Mouse (Mus musculus): ENCODE results near the gene Styk1. TPM values are rescaled to one million over a fixed set of nuclear protein-coding genes. Genes with fewer than 3 reads are reported as not detected.
A peak's percentile ranks its signal among the peaks of the same experiment; 100 is the strongest.
"Not testable (repeated sequence)": the region's sequence is repeated elsewhere in the genome, so short reads cannot be mapped to it uniquely, and the experiment has no call there.

The Styk1 gene
- total RNA-seq, 2 experiments from 2014 or later = 0.14 to 0.20 TPM

DNA sequence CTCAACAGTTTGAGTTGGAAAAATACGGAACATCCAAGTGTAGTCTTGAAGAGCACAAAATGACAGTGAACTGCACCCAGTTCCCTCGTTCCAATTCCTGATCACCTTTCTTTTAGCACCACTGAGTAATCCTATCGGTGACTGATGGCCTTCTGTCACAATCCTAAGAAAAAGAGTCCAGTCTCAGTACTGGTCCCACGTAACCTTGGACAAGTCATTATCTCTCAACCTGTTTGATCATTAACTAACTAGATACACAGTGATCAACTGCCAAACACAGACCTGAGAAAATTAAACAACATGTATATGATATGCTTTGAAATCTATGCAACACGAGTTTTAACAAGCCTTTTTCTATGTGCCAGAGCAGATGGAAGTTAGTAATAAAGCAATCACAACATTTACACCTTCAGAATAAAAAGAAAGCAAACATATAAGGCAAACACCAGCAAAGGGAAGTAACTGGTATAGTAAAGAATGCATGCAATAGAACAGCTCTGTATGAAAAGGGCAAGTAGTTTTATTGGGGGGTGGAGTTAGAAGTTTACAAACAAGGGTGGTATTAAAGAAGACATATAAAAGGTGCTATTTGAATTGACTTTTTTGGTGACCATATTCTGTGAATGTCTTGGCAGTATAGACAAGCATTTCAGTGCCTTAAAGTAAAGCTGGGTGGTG lies 58.8 kb downstream of the Styk1 start:
- intact Hi-C loops (cut with DNase I) = loop anchor here (5.0 kb wide), 1 partner anchor 123 kb away; no protein-coding TSS in a partner anchor

DNA sequence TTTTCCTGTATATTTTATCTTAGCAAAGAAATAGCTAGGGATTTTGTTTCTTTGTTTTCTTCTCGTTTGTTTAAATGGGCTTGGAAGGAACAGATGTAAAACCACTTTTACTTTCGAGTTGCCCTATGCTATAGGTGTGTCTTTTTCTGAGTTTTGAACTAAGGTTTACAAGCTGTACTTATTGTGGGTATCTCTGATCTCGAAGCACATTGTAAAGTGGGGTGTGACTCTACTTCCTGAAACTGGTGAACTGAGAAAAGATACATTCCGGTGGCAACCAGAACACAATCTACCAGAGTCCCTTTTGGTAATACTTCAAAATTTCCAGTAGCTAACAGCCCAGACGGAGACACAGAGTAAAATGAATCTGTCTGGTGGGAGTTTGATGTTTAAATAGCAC lies 59.5 kb downstream of the Styk1 start:
- intact Hi-C loops (cut with DNase I) = loop anchor here (2.0 to 5.0 kb wide), 2 partner anchors 59 to 123 kb away; partner anchors contain the start of gene Styk1
- no peak for DNase-seq

More for the DNA sequence above, 58.8 kb downstream of the Styk1 start:
- no peak for DNase-seq

DNA sequence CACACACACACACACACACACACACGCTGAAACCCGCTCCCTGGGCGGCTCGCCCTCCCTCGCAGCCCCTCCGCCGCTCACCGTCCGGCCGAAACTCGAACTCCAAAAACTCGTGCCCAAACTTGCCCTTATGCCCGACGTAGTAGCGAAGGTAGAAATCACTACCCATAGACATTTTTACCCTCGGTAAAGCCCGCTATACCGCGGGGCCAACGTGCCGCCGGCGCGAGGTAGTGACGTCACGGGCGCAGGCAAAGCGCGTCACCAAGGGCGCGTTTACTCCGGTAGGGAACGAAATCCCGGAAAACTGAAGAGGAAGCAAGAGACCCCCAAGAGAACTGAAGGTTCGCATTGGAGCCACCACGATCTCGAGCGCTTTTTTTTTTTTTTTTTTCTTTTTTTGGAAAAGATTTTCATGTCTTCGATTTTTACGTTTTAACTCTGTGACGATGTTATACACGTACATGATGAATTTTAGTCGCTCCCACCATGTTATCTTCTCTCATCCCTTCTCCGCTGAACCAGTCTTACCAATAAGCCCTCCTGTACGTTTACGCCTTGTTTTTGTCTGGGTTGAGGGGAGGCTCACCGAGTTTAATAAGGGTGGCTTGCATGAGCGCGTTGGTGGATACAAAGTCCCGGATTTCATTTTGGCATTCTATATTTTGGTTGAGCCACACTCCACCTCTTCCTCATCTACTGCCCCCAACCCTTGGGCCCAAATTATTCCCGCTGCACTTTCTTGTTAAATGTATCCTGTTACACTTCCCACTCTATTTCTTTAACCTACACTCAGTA lies 60.2 kb downstream of the Styk1 start, which contains the start of gene Magohb:
Gene Magohb (minus strand): TSS at position 254 of the 798 bp plus-strand sequence.
- peak; percentile 86 to 92 for DNase-seq
- intact Hi-C loops (cut with DNase I) = loop anchor here (2.0 to 5.0 kb wide), 2 partner anchors 60 to 124 kb away; partner anchors contain the start of gene Styk1

DNA sequence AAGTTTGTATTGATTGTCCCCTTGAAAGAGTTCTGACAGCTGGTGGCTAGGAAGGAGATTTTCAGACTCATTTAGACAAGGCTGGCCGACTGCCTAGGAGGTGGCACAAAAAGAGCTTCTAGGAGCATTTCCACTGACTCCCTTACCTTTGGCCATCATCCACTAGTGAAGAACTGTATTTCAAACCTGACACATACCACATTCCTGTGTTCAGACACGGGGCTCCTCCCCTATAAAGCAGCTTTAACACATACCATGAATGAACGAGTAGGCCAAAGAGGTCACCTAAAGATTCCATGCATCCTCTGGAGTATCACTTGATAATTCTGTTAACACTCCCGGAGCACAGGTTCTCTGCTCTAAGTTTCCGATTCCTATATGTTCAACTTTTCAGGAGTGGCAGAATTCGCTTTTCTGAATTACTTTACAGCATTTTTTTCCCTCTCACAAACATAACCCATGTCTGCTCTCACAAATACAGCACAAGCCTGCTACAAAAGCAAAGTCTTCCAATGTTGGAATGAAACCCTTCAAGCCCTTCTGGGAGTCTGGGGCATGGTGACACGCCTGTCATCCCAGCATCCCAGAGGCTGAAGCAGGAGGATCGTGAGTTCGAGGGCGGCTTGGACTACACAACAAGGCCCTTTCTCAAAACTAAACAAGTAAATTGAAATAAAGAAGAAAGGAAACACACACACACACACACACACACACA lies 61.0 kb downstream of the Styk1 start:
- peak in 1 of 2 experiments; percentile 8 for DNase-seq
- intact Hi-C loops (cut with DNase I) = loop anchor here (2.0 to 5.0 kb wide), 2 partner anchors 60 to 125 kb away; partner anchors contain the start of gene Styk1

DNA sequence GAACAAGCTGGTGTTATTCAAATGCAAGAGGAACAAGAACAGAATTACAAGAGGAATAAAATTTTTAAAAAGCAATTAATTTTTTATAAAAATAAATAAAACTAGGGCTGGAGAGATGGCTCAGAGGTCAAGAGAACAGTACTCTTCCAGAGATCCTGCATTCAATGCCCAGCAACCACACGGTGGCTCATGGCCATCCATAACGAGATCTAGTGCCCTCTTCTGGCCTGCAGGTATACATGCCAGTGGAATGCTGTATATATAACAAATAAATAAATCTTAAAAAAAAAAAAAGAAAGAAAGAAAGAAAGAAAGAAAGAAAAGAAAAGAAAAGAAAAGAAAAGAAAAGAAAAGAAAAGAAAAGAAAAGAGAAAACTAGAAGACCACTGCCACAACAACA lies 63.0 kb downstream of the Styk1 start:
- intact Hi-C loops (cut with DNase I) = loop anchor here (5.0 kb wide), 1 partner anchor 127 kb away; no protein-coding TSS in a partner anchor
- peak; percentile 42 to 53 for DNase-seq

DNA sequence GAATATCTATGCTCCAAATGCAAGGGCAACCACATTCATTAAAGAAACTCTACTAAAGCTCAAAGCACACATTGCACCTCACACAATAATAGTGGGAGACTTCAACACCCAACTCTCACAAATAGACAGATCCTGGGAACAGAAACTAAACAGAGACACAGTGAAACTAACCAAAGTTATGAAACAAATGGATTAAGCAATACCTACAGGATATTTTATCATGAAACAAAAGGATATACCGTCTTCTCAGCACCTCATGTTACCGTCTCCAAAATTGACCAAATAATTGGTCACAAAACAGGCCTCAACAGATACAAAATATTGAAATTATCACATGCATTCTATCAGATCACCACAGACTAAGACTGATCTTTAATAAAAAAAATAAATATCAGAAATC lies 75.2 kb downstream of the Styk1 start:
- intact Hi-C loops (cut with DNase I); DNase-seq: not testable (repeated sequence)

DNA sequence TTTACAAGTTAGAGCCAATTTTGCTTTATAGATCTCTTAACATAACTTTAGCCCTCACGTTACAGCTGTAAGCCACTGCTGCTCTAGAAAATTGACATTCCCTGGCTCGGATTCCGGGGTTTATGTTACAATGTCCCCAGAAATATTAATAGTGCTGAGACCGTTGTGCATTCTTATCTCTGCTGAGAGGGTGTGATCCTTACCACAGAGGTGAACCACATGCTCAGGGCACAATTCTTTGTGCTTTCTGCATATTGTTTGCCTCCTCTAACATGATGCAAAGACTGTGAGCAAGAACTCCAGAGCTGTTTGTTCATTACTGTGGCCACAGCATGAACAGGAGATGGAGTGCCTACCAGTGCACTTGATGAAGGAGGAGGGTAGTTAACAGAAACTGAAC lies 76.7 kb downstream of the Styk1 start:
- intact Hi-C loops (cut with DNase I) = no loop called here
- no peak for DNase-seq

DNA sequence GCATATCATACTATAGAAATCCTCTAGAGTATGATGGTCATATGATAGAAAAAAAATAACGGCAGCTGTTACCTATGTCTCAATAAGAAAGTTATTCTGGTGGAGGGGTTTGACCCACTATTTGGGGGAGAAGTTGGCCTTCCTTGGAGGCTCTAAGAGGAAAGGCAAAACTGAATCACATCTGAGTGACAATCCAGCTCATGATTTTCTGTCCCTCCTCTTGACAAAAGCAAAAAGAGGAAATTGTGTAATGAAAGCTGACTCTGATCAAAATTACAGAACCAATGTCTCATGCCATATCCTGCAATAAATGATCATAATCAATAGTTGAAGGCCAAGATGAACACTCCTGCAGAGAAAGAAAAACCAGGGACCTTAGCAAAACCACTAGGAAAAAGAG lies 81.1 kb downstream of the Styk1 start:
- no peak for DNase-seq
- intact Hi-C loops (cut with DNase I) = no loop called here

DNA sequence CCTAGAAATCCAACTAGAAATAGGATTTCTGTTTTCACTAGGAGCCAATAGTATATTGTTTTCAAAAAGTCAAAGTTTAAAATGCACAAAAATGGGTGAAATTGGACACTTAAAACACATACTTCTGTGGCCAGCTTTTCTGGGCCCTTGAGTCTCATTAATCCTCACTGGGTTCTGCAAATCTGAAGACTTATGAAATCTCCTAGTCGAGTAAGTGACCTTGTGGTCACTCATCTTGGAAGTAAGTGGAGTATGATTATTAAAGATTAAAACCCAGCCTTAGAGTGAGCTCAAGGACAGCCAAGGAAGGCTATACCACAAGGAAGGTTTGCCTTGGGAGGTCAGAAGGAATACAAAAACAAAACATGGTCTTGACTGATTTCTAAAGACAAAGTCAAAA lies 83.1 kb downstream of the Styk1 start:
- intact Hi-C loops (cut with DNase I) = no loop called here
- no peak for DNase-seq

DNA sequence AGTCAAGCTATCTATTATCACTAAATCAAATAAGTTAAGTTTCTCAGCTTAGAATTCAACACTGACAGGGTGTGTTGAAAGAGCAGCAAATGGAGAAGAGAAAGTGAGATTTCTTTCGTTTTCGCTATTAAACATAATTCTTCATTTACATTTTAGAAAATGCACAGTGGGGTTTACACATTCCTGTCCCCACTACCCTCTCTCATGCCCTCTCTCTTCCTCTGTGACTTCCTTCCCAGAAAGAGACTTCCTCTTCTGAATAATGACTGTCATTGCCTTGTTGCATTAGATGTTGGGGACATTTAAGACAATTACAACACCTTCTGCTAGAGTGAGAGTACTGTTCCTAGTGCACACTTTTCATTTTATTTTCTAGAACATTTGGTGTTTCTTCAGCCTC lies 83.8 kb downstream of the Styk1 start:
- intact Hi-C loops (cut with DNase I) = no loop called here
- no peak for DNase-seq

DNA sequence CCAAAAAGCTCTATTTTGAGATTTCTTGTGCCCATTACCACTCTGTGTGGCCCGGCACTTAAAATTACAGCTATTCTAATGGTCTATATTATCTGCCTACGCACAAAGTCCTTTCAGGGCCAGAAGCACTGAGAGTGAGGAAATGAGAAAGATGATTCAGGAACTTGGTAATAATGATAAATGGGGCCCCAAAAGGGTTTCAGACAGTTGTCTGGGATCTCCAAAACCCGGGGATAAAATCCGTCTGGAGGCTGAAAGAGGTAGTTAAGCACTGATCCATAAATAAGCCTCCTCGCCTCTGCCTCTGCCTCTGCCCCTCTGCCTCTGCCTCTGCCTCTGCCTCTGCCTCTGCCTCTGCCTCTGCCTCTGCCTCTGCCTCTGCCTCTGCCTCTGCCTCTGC lies 89.2 kb downstream of the Styk1 start:
- intact Hi-C loops (cut with DNase I) = no loop called here
- DNase-seq = no peak

DNA sequence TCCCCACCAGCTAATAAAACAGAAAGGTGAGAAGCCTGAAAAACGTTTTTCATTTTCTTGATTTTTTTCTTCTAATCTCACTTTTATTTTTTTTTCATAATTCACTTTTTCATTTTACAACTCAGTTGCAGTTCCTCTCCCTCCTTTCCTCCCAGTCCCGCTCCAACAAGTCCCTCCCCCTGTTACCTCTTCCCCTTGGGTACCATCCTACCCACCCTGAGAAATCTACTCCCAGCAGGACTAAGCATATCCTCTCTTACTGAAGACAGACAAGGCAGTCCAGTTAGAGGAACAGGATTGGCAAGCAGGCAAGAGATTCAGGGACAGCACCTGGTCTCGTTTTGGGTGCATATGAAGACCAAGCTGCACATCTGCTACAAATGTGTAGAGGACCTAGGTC lies 90.6 kb downstream of the Styk1 start:
- no peak for DNase-seq
- intact Hi-C loops (cut with DNase I) = no loop called here

DNA sequence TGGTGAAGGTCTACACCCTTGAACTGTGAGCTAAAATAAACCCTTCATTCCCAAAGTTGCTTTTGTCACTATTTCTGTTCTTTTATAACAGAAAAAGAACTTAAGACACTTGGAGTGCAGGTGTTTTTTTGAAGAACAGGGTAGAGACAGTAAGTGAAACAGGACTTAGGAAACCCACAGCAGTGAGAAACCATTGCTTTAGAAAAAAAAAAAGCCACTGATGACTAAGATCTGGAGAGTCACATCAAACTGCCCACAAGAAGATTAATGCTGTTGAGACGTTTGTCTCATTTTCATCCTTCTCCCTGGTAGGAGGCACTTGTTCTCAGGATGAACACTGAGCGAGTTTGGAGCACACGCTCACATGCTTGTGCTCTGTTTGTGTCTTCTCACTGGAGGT lies 91.4 kb downstream of the Styk1 start:
- intact Hi-C loops (cut with DNase I) = no loop called here
- DNase-seq = no peak

Other genes with a start within 250 kb of the Styk1 start
- not detected for gene Klra2, start 106.2 kb downstream of the Styk1 start, total RNA-seq (2021)
- gene Magohb, start 60.4 kb downstream of the Styk1 start, total RNA-seq (2021) = 10 to 100 TPM; 11.0 to 12.4 TPM
- gene Ybx3, start 34.9 kb upstream of the Styk1 start, total RNA-seq (2021) = 100 to 1,000 TPM; 235 to 248 TPM
- not detected for gene 5430401F13Rik, start 132.8 kb upstream of the Styk1 start, total RNA-seq (2021)
- not detected for gene Gm6619, start 132.8 kb upstream of the Styk1 start, total RNA-seq (2021)

Data from heart, postnatal 10 days (tissue).